Mouse (Mus musculus): Measurements from ENCODE around the gene Plcl2.
"Not testable (repeated sequence)": the region's sequence is repeated elsewhere in the genome, so short reads cannot be mapped to it uniquely, and the experiment has no call there.

The Plcl2 gene

GRCm38 (mm10) chr17:50630992-50631391 is 121.8 kb downstream of the Plcl2 start:
- DNase-seq = not testable (repeated sequence)

- DNase-seq = no peak
These were observed 125.0 kb downstream of the Plcl2 start for GRCm38 (mm10) chr17:50634008-50634871.

- no peak for DNase-seq
These were observed 126.9 kb downstream of the Plcl2 start for GRCm38 (mm10) chr17:50635961-50636585.

- DNase-seq = no peak
These were observed 129.6 kb downstream of the Plcl2 start for GRCm38 (mm10) chr17:50638791-50639190.

DNA sequence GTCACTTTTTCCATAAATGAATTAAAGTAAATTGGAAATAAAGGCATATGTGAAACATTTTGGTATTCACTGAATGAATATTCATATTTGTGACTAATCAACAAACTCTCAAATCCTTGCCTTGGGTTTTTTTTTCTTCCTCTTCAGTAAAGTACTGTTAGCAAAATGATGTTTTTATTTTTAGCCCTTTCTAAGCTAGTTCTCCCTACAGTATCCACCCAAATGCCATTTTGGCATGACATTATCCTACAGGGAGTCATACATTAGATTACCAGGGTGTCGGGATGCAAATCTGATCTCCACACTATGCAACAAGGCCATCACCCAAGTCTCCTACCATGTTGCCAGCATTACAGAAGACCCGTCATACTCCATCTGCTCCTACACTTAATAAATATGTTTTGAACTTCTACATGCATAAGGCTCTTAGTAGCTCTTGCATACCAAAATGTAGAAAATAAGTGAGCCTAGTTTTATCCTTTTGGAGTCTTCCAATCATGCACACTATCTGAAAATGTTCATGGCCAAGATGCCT is 131.9 kb downstream of the Plcl2 start:
- DNase-seq = no peak

DNA sequence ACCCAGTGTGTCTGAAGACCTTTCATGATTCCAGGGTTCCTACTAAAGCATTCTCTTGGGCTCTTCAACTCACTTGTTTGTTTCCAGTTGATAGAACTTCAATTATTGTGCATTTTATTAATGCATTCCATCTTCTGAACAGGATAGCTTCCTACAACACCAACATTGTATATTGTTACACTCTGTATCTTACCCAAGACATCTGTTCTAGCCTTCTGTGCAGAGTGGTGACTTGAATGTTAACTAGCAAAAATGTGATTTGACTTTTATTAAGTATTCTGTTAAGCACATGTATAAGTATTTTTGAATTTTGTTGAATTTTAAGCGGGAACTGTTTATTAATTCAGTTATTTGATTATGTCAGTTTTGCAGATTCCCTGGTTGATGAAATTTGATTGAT is 132.7 kb downstream of the Plcl2 start:
- no peak for DNase-seq

DNA sequence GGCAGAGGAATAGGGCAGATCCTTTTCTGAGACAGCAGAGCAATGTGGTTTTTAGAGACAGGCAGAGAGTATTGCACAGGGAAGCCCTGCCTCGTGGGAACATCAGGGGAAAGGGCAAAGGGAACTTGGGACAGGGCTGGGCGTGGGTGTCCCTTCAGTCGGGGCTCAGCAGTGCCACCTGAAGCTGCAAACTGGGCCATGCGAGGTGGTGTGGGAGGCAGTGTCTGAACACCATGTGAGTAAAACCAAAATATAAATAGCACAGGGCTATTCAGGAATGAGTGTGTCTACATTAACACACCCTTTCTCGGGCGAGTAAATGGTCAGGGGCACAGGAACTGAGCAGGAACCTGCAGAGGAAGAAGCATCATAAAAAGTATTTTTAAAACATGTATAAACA is 134.2 kb downstream of the Plcl2 start:
- no peak for DNase-seq

DNA sequence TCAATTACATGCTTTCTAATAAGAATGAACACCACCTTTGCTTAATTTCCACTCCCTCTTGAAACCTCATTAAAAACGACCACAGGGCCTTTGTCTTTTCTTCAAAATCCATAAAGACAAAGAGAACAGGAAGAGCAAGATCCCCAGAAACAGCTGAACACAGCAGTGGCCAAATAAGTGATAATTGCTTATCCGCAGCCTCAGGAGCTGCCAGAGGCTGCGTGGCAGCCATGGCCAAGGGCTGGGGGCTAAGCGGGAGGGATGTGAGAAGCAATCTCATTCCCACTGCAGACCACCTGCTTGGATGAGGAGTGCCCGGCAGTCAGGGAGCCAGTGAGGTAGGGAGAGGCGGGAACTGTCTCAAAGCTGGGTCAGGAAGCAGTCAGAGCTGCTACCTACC is 134.8 kb downstream of the Plcl2 start:
- DNase-seq = no peak

- not testable (repeated sequence) for DNase-seq
These were observed 138.9 kb downstream of the Plcl2 start for GRCm38 (mm10) chr17:50648141-50648540.

GRCm38 (mm10) chr17:50648757-50649419 is 139.7 kb downstream of the Plcl2 start:
- no peak for DNase-seq

DNA sequence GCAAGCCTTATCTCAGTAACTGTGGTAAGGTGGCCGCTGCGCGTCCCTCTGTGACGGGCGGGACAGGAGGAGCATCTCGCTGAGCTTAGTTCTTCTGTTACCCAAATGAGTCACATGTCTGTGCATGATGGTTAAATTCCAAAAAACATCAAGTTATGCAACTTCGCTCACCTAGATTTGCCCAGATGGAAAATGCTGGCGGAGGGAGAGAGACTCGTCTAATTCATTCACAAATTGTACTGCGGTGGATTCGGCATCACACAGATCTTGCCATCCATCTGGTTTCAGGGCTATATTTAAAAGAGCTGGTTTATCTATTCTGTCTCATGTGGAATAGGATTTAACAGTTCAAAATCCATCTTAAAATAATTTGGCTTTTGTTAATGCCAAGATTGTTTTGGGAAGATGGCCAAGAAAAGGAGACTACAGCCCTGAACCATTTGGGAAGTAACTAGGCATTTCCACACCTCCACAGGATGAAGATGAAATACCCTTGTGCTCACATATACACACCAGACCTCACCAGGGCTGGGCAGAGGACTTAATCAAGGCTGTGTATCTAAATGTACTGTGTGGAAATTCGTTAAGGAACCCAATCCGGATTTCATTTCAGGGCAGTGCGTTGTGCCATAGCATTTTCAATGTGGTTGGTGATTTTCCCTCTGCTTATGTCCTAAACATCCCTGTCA is 141.5 kb downstream of the Plcl2 start:
- DNase-seq = no peak

DNA sequence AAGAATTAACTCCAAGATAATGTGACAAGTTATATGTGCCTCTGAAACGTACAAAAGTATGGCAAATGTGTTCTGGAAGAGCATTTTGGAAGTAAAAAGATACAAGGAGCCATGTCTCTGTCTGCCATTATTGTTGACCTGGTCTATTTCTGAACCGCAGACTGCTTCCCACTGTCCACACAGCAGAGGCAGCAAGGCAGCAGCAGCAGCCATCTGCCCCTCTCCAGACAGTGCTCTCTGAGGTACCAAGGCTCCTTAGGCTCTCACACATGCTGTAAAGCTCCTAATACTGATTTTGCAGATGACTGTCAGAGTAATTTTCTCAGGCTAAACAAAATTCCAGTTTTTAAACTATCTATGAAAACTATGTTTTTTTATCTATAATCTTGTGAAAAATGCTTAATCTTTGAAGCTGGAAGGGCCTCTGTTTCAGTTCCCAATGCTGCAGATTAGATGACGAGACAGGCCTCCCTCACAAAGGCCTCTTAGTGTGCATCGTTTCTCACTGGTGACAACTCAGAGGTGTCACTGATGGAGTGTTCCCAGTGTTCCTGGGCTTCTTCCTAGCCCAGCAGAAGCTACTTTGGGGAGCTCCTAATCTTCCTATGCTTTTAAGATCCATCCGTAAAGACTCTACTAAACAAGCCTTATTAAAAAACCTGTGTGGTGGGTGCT is 145.7 kb downstream of the Plcl2 start:
- no peak for DNase-seq

GRCm38 (mm10) chr17:50655416-50655776 is 146.2 kb downstream of the Plcl2 start:
- DNase-seq = no peak

GRCm38 (mm10) chr17:50657321-50657720 is 148.1 kb downstream of the Plcl2 start:
- DNase-seq = no peak

DNA sequence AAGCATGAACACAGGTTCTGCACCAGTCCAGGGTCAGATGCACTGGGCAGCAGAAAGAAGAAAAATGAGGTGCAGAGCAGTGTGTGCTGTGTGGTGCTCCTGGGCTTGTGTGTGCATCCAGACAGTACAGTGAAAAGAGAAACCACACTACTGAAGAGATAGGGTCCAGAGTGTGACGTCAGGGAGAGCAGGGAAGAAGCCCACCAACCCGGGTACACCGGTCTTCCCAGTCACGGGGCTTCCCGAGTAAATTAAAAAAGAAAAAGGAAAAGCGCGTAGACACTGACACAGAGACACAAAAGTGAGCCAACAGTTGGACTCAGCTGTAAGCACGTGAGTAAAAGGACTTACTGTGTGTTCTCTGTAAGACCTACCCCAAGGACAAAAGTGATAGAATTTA is 149.7 kb downstream of the Plcl2 start:
- DNase-seq = no peak

GRCm38 (mm10) chr17:50667596-50667995 is 158.4 kb downstream of the Plcl2 start:
- no peak for DNase-seq

- no peak for DNase-seq
These were observed 159.5 kb downstream of the Plcl2 start for GRCm38 (mm10) chr17:50668681-50669208.

DNA sequence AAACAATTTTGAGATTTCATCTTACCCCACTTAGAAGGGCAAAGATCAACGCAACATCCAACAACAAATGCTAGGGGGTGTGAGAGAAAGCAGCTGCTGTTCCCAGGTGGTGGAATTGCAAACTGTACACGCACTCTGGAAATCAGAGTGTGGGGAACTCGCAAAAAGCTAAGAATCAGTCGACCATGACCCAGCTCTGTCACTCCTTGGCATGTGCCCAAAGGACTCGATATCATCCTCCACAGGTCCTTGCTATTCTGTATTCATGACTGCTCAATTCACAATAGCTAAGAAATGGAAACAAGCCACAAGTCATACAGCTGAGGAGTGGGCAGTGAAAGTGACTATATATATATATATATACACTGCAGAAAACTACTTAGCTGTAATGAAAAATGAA is 162.2 kb downstream of the Plcl2 start:
- no peak for DNase-seq

DNA sequence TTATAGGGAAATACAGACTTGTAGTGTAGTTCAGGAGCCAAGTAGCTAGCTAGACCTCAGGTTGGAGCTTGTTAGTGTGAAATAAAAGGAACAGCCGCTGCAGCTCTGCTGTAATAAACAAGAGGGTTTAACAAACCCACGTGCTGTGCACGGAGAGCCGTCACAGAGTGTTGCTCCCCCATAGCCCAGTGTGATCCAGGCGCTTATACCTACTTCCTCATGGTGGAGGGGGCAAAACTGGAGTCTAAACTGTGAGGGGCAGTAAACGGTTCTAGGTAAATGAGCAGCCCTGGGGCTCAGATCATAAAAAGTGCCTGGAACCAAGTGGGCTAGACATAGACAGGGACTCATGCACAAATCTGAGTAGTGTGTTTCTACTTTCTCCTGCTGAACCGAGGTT is 165.4 kb downstream of the Plcl2 start:
- no peak for DNase-seq

GRCm38 (mm10) chr17:50675231-50675630 is 166.0 kb downstream of the Plcl2 start:
- DNase-seq = no peak

DNA sequence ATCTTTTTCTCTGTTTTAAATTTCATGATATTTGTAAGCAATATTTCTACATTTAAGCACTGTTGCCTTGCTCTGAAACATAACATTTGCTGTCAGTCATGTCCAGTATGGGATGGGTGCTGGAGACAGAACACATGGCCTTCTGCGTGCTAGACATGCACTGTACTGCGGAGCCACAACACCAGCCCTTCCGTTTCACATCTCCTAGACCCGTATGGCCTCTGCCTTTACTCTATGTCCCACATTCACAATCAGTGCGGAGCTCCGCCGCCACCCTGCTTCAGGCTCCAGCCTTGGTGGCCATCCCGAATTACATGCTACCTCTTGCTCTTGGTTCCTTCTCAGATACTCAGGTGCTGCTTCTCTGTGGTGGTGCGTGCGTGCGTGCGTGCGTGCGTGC is 168.1 kb downstream of the Plcl2 start:
- no peak for DNase-seq
